Mouse (Mus musculus): Measurements from ENCODE around the gene Usp1. TPM values are rescaled to one million over a fixed set of nuclear protein-coding genes. Genes with fewer than 3 reads are reported as not detected.
"Not testable (repeated sequence)": the region's sequence is repeated elsewhere in the genome, so short reads cannot be mapped to it uniquely, and the experiment has no call there.

The Usp1 gene
- total RNA-seq, 4 experiments from 2014 or later, result 10.0 to 13.1 (median 12.4) TPM

DNA sequence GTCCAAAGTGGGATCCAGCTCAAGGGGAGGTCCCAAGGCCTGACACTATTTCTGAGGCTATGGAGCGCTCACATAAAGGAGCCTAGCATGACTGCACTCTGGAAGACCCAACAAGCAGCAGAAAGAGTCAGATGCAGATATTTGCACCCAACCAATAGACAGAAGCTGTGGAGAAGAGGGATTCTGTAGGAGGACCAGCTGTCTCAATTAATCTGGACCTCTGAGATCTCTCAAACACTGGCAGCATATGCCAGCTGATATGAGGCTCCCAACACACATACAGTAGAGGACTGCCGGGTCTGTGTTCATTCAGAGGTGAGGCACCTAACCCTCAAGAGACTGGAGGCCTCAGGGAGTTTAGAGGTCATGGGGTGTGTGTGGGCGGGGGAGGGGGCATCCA is 56.4 kb downstream of the Usp1 start:
- DNase-seq (ENCODE audit: low spot score in 2 of 2), result not testable (repeated sequence)

DNA sequence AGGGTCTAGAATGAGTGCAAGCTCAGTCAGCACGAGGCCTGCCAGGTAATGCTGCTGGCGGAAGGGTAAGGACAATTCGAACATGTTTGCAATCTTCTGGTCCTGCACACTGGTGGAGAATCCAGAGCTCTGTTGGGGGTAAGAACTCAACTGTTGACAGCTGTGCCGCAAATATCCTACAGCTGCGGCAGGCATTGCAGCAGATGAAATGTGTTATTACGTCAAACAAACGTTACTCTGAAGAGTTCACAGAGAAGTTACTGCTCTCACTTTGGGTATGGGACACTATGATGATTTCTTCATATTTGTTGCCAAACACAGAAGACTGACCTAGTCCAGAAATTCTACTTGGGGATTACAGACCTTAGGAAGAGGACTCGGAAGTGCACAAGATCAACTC is 61.1 kb downstream of the Usp1 start:
- DNase-seq (ENCODE audit: low spot score in 2 of 2), result no peak

Other genes starting within 250 kb of the Usp1 start
- gene L1td1, start 197.1 kb upstream of the Usp1 start, total RNA-seq (2022), result not detected
- gene Kank4, start 106.3 kb upstream of the Usp1 start, total RNA-seq (2022), result 1 to 10 TPM in 2 of 4 experiments, under 1 TPM in 2; 0.43 to 1.4 (median 0.86) TPM
- not detected for gene I0C0044D17Rik, start 100.0 kb upstream of the Usp1 start, total RNA-seq (2022)
- under 1 TPM in 1 of 4 experiments, not detected in 3; 0.46 TPM for gene Angptl3, start 107.1 kb downstream of the Usp1 start, total RNA-seq (2022)
- gene Dock7, start 197.1 kb downstream of the Usp1 start, total RNA-seq (2022), result 1 to 10 TPM; 4.5 to 7.4 (median 4.7) TPM